In the genomic region with DNA sequence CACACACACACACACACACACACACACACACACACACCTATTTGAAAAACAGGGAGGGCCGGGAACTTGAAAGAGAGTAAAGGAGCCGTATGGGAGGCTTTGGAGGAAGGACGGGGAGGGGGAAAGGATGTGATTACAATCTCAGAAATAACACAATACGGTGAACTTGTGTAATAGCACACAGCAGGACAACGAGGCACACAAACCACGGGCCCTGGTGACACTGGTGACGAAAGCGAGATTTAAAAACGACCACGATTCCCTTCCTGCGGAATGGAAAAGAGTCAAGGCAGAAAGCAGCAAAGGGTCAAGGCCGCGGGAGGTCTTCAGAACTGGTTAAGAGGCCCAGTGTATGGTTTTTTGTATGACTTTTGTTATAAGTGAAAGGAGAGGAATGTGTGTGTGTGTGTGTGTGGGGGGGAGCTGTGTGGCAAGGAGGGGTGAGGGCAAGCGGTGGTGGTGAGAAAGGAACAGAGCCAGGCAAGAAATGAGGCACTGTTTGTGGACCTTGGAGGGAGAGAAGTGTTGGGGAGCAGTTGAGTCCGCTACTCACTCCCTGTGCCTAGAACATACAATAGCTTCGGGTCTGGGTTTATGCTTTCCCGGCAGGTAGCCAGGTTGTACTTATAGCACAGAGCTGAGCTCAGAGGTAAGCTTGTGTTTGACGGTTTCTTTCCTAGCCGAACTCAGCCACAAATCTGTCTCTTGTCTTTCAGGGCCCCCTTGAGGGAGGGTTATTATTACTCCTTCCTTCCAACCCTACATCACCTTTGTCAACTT, we compare ENCODE assay signal across 30 mouse cellular contexts. TPM values are rescaled to one million over a fixed set of nuclear protein-coding genes. Genes with fewer than 3 reads are reported as not detected.
"Had no signal": no experiment of that assay in that cellular context is flagged by ENCODE, and none has a peak within 500 bp of the region (broad histone marks: within the 10 kb centered on the region; RNA-seq: fewer than 3 reads in every experiment).

No protein-coding gene starts in this region.

- H3K9me3 ChIP-seq: liver, embryonic 13.5 days; neural tube, embryonic 13.5 days had no signal

- H3K4me3 ChIP-seq: layer of hippocampus, adult 2 months; left cerebral cortex, adult 2 months; liver, embryonic 13.5 days; myocyte; neural tube, embryonic 13.5 days had no signal

- H3K4me2 ChIP-seq: liver, embryonic 13.5 days; neural tube, embryonic 13.5 days had no signal

- H3K4me1 ChIP-seq: liver, embryonic 13.5 days; neural tube, embryonic 13.5 days had no signal

- H3K36me3 ChIP-seq: liver, embryonic 13.5 days; neural tube, embryonic 13.5 days had no signal

- ATAC-seq: intestine, postnatal 0 days had no signal

- DNase-seq: kidney, adult 2 months; kidney, postnatal 25 days; layer of hippocampus, adult 9-11 months; layer of hippocampus, postnatal 36 days; liver, embryonic 13.5 days; lung, adult 2 months; lung, postnatal 14 days; midbrain, embryonic 14.5 days; spleen, adult 18-20 months; thymus, adult 18-20 months; thymus, postnatal 36 days had no signal

- H3K27ac ChIP-seq: kidney, postnatal 0 days; layer of hippocampus, adult 2 months; left cerebral cortex, adult 2 months; liver, embryonic 13.5 days; neural tube, embryonic 13.5 days had no signal

- H3K9ac ChIP-seq: liver, embryonic 13.5 days; neural tube, embryonic 13.5 days had no signal

RNA-seq across cellular contexts. Expression of a gene that starts 5.7 kb away (rescaled TPM):
- total RNA-seq: liver, adult 2 months; monocyte, adult 5-6 weeks; neutrophil, adult 5-6 weeks had no signal
- polyA plus RNA-seq: liver, adult 2 months had no signal

RNA-seq across cellular contexts. Expression of a gene that starts 34.1 kb away (rescaled TPM):
- total RNA-seq: layer of hippocampus, adult 2 months; left cerebral cortex, adult 2 months; left cerebral cortex, postnatal 10 days; liver, adult 2 months; monocyte, adult 5-6 weeks; neutrophil, adult 5-6 weeks had no signal
- polyA plus RNA-seq: intestine, postnatal 0 days; kidney, adult 2 months; kidney, embryonic 14.5 days; kidney, postnatal 0 days; large intestine, adult 2 months; limb, embryonic 11.5 days; limb, embryonic 14.5 days; liver, adult 2 months; liver, embryonic 13.5 days; liver, embryonic 16.5 days; lung, adult 2 months; lung, embryonic 16.5 days; midbrain, embryonic 14.5 days; myocyte; neural tube, embryonic 13.5 days; stomach, embryonic 16.5 days; testis, adult 2 months; urinary bladder, adult 2 months had no signal

RNA-seq across cellular contexts. Expression of a gene that starts 59.6 kb away (rescaled TPM):
- total RNA-seq: layer of hippocampus, adult 2 months; layer of hippocampus, postnatal 36 days; left cerebral cortex, postnatal 10 days; liver, adult 2 months; monocyte, adult 5-6 weeks; neutrophil, adult 5-6 weeks had no signal
- polyA plus RNA-seq: intestine, postnatal 0 days; kidney, adult 2 months; kidney, embryonic 14.5 days; kidney, postnatal 0 days; large intestine, adult 2 months; limb, embryonic 11.5 days; limb, embryonic 14.5 days; liver, adult 2 months; liver, embryonic 13.5 days; liver, embryonic 16.5 days; lung, adult 2 months; lung, embryonic 16.5 days; midbrain, embryonic 14.5 days; myocyte; neural tube, embryonic 13.5 days; stomach, embryonic 16.5 days; testis, adult 2 months; urinary bladder, adult 2 months had no signal

RNA-seq across cellular contexts. Expression of a gene that starts 59.6 kb away (rescaled TPM):
- total RNA-seq: liver, adult 2 months; monocyte, adult 5-6 weeks; neutrophil, adult 5-6 weeks had no signal
- polyA plus RNA-seq: intestine, postnatal 0 days; kidney, adult 2 months; kidney, embryonic 14.5 days; kidney, postnatal 0 days; limb, embryonic 11.5 days; limb, embryonic 14.5 days; liver, adult 2 months; liver, embryonic 13.5 days; liver, embryonic 16.5 days; lung, adult 2 months; lung, embryonic 16.5 days; myocyte; stomach, embryonic 16.5 days; testis, adult 2 months; urinary bladder, adult 2 months had no signal
